Mouse (Mus musculus) limb, embryonic 14.5 days (tissue): Measurements from ENCODE around the gene Ptpn13. TPM values are rescaled to one million over a fixed set of nuclear protein-coding genes. Genes with fewer than 3 reads are reported as not detected.
A peak's percentile ranks its signal among the peaks of the same experiment; 100 is the strongest.

Experiments used
- ATAC-seq: fragments of 200-750 bp; cut with Nextera tagmentation; 2 replicates; pipeline ENCODE4 v1.8.0; 2017; ENCODE audit warnings: low read depth, moderate number of reproducible peaks, moderate TSS enrichment; ENCODE audit not compliant: low FRiP score
- DNase-seq: peaks from one replicate; pipeline ENCODE4 v3.0.0-alpha.2; 2015; ENCODE audit warnings: low spot score
- H3K27ac ChIP-seq: fragments of 300-500 bp; sonication (generic); replicated peaks from 2 replicates; pipeline ENCODE4 v1.5.1; 2014; ENCODE audit warnings: low read depth, mild to moderate bottlenecking, low read length, moderate library complexity, mixed read lengths
- H3K27me3 ChIP-seq: fragments of 300-500 bp; sonication (generic); 2 replicates; pipeline ENCODE4 v1.6.1; 2014; ENCODE audit warnings: low read length, mixed read lengths; ENCODE audit not compliant: control insufficient read depth, insufficient read depth
- H3K36me3 ChIP-seq: fragments of 300-500 bp; sonication (generic); 2 replicates; pipeline ENCODE4 v1.6.1; 2014; ENCODE audit warnings: mild to moderate bottlenecking, low read length, moderate library complexity, mixed read lengths; ENCODE audit not compliant: control insufficient read depth, insufficient read depth
- H3K4me1 ChIP-seq: fragments of 300-500 bp; sonication (generic); 2 replicates; pipeline ENCODE4 v1.6.1; 2014; ENCODE audit warnings: antibody characterized with exemption, low read length, mixed read lengths; ENCODE audit not compliant: control insufficient read depth, insufficient read depth
- H3K4me2 ChIP-seq: fragments of 300-500 bp; sonication (generic); replicated peaks from 2 replicates; pipeline ENCODE4 v1.6.1; 2014; ENCODE audit warnings: low read depth, mild to moderate bottlenecking, low read length, moderate library complexity; ENCODE audit not compliant: severe bottlenecking
- H3K4me3 ChIP-seq: fragments of 300-500 bp; sonication (generic); replicated peaks from 2 replicates; pipeline ENCODE4 v1.5.1; 2014; ENCODE audit warnings: low read length
- H3K9ac ChIP-seq: fragments of 300-500 bp; sonication (generic); 2 replicates; pipeline ENCODE4 v1.6.1; 2014; ENCODE audit warnings: mild to moderate bottlenecking, low read depth, low read length, moderate library complexity; ENCODE audit not compliant: severe bottlenecking
- H3K9me3 ChIP-seq: fragments of 300-500 bp; sonication (generic); 2 replicates; pipeline ENCODE4 v1.6.1; 2016; ENCODE audit warnings: low read length; ENCODE audit not compliant: control insufficient read depth
- POLR2A ChIP-seq: fragments of 200-500 bp; IDR thresholded peaks from 2 replicates; pipeline ENCODE4 v1.8.0; 2012; ENCODE audit warnings: inconsistent platforms, mild to moderate bottlenecking, moderate library complexity, borderline replicate concordance; ENCODE audit not compliant: insufficient read depth, insufficient read length; ENCODE audit errors: extremely low read depth
- WGBS: fragments of 180-500 bp; shearing (Covaris S2); extraction: QIAGEN DNeasy Blood & Tissue Kit; methylation state at CpG from one replicate; pipeline ENCODE4 v1.1.7; 2014; 5-methylcytosine and 5-hydroxymethylcytosine counted together
- polyA plus RNA-seq, 2 experiments: library from polyadenylated mRNA; depleted of rRNA in 1 of 2; stranded (reverse) in 1 of 2; unstranded in 1 of 2; fragments of >200 nt; fragmentation: Nextera tagmentation in 1 of 2; extraction: Ambion mirVana in 1 of 2; gene quantifications; 2 replicates each; pipeline versions ENCODE4 v1.2.1 to v1.2.3; 2012 to 2014

Ptpn13 gene
- polyA plus RNA-seq (2012; rRNA removed), result 22.2 and 25.8 TPM in 2 replicates
- polyA plus RNA-seq (2014; fragmentation: Nextera tagmentation; extraction: Ambion mirVana), result 22.2 and 23.7 TPM in 2 replicates

DNA sequence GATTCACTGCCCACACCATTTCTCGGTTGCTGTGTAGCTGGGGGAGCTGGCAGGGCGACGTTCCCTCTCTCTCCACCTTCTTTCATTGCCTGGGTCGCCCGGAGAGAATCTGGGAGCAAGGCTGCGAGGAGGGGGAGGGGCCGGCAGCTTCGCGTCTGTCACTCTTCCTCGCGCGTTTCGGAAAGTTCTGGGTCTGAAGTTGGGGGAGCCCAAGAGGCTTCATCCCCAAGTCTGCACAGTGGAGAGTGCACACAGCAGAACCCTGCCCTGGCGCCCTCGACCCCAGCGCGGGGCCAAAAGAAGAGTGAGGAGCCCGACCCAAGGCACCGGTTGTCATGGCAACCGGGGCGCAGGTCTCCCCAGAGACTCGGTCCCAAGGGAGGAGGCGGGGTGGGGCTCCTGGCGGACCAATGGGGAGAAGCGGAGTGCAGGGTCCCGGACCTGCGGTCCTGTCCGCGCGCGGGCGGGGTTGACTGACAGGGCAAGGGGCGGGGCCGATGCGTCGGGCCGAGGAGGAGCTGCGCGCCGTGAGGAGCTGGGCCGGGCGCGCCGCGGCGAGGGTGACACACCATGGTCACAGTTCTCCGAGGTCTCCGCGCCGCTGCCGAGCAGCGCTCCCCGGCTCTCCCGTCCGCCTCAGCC lies at the start of gene Ptpn13:
Gene Ptpn13, plus strand, starts transcription at position 515 of the 642 bp plus-strand sequence.
- WGBS, result under 1% methylated on average over 36 of the region's 55 CpGs
- Histone ChIP-seq H3K9ac (peak within 1 kb of the TSS; percentile 78), H3K4me1 (peaks cover 19% of the 10 kb centered on the region), H3K4me3 (peak within 1 kb of the TSS; percentile 81), H3K9me3 (no peaks in the 10 kb centered on the region), H3K36me3 (no peaks in the 10 kb centered on the region), H3K27ac (peak within 1 kb of the TSS; percentile 74), H3K4me2 (peak within 1 kb of the TSS; percentile 96), H3K27me3 (no peaks in the 10 kb centered on the region)
- no peak for TF ChIP-seq POLR2A
- peak; percentile 85 for DNase-seq
- peak; percentile 93 for ATAC-seq

DNA sequence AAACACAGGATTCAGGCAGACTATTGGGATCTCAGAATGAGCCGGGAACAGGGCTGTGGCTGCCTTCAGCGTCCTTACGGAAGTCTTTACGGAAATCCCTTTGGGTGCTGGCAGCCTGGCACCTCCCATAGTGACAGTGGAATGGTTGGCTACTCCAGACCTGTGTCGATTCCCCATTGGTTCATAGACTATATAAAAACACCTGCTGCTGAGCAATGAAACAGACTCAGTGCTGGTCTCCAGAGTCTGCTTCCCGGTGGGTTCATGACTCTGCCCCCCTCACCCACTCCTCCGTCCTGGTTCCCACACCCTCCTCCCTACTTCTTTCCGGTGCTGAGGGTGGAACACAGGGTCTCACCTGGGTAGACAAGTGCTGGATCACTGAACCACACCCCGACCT lies 49.8 kb upstream of the Ptpn13 start:
- WGBS, result 86% methylated on average over 9 of the region's 9 CpGs
- Histone ChIP-seq H3K27me3 (no peaks in the 10 kb centered on the region), H3K4me3 (no peak overlapping the region), H3K36me3 (no peaks in the 10 kb centered on the region), H3K4me2 (no peak overlapping the region), H3K9me3 (no peaks in the 10 kb centered on the region), H3K4me1 (no peaks in the 10 kb centered on the region; the same call in 1 of the 2 replicates), H3K27ac (no peak overlapping the region), H3K9ac (no peak overlapping the region)
- no peak for TF ChIP-seq POLR2A
- DNase-seq (no peak), ATAC-seq (no peak)

GRCm38 (mm10) chr5:103376354-103377295 lies 48.4 kb upstream of the Ptpn13 start:
- no peaks in the 10 kb centered on the region; the same call in 1 of the 2 replicates for H3K4me1 ChIP-seq
- DNase-seq (no peak), ATAC-seq (no peak)
- TF ChIP-seq POLR2A, result no peak
- no peaks in the 10 kb centered on the region for H3K9me3 ChIP-seq
- H3K9ac ChIP-seq, result no peak overlapping the region
- WGBS, result 63% methylated on average over 17 of the region's 17 CpGs
- H3K36me3 ChIP-seq, result no peaks in the 10 kb centered on the region
- no peak overlapping the region for H3K4me2 ChIP-seq
- H3K27me3 ChIP-seq, result no peaks in the 10 kb centered on the region
- no peak overlapping the region for H3K27ac ChIP-seq
- H3K4me3 ChIP-seq, result no peak overlapping the region

GRCm38 (mm10) chr5:103377493-103378130 lies 47.4 kb upstream of the Ptpn13 start:
- 57% methylated on average over 12 of the region's 12 CpGs for WGBS
- Histone ChIP-seq H3K27me3 (no peaks in the 10 kb centered on the region), H3K36me3 (no peaks in the 10 kb centered on the region), H3K9ac (no peak overlapping the region), H3K27ac (no peak overlapping the region), H3K4me2 (no peak overlapping the region), H3K4me3 (no peak overlapping the region), H3K4me1 (no peaks in the 10 kb centered on the region; the same call in 1 of the 2 replicates), H3K9me3 (no peaks in the 10 kb centered on the region)
- DNase-seq, result no peak
- no peak for ATAC-seq
- no peak for TF ChIP-seq POLR2A

GRCm38 (mm10) chr5:103380785-103381527 lies 44.0 kb upstream of the Ptpn13 start:
- no peaks in the 10 kb centered on the region; the same call in 1 of the 2 replicates for H3K4me1 ChIP-seq
- H3K36me3 ChIP-seq, result no peaks in the 10 kb centered on the region
- H3K4me3 ChIP-seq, result no peak overlapping the region
- 65% methylated on average over 11 of the region's 11 CpGs for WGBS
- TF ChIP-seq POLR2A, result no peak
- H3K27me3 ChIP-seq, result no peaks in the 10 kb centered on the region
- H3K9ac ChIP-seq, result no peak overlapping the region
- H3K27ac ChIP-seq, result no peak overlapping the region
- ATAC-seq (no peak), DNase-seq (no peak)
- H3K4me2 ChIP-seq, result no peak overlapping the region
- H3K9me3 ChIP-seq, result no peaks in the 10 kb centered on the region
